Mouse (Mus musculus) spleen, adult 2 months (tissue): Measurements from ENCODE around the gene Cfb. TPM values are rescaled to one million over a fixed set of nuclear protein-coding genes. Genes with fewer than 3 reads are reported as not detected.

ENCODE experiments used
- DNase-seq, 2 experiments: peaks; one replicate each; pipeline versions ENCODE4 v3.0.0 to v3.0.0-alpha.2; 2012 to 2021; ENCODE audit warnings: low spot score in 2 of 2, low read depth in 1 of 2
- H3K27ac ChIP-seq: fragments of 200-500 bp; 2 replicates; pipeline ENCODE4 v1.5.1; 2012; ENCODE audit warnings: low read length, inconsistent platforms; ENCODE audit not compliant: insufficient read depth
- H3K27me3 ChIP-seq: fragments of 200-500 bp; 2 replicates; pipeline ENCODE4 v1.6.1; 2012; ENCODE audit warnings: mild to moderate bottlenecking, moderate library complexity, low read length, inconsistent platforms; ENCODE audit not compliant: control insufficient read depth, insufficient read depth
- H3K36me3 ChIP-seq: fragments of 200-500 bp; 2 replicates; pipeline ENCODE4 v1.6.1; 2012; ENCODE audit warnings: mild to moderate bottlenecking, low read length, inconsistent platforms; ENCODE audit not compliant: control insufficient read depth, insufficient read depth
- H3K4me1 ChIP-seq: fragments of 200-500 bp; 2 replicates; pipeline ENCODE4 v1.6.1; 2011; ENCODE audit warnings: inconsistent platforms; ENCODE audit not compliant: control insufficient read depth, insufficient read depth, insufficient read length
- H3K4me3 ChIP-seq: fragments of 200-500 bp; 2 replicates; pipeline ENCODE4 v1.5.1; 2011; ENCODE audit warnings: mild to moderate bottlenecking, inconsistent platforms; ENCODE audit not compliant: insufficient read depth, insufficient read length; ENCODE audit errors: extremely low read depth
- CTCF ChIP-seq: fragments of 200-500 bp; IDR thresholded peaks from 2 replicates; pipeline ENCODE4 v1.5.1; 2011; ENCODE audit warnings: mild to moderate bottlenecking, inconsistent platforms; ENCODE audit not compliant: insufficient read depth, insufficient read length, insufficient replicate concordance; ENCODE audit errors: extremely low read depth
- POLR2A ChIP-seq: fragments of 200-500 bp; IDR thresholded peaks from 2 replicates; pipeline ENCODE4 v1.6.1; 2011; ENCODE audit warnings: low read depth, low read length, inconsistent platforms
- WGBS: fragments of 180-500 bp; shearing (Covaris S2); methylation state at CpG from one replicate; pipeline ENCODE4 v1.1.7; 2018; 5-methylcytosine and 5-hydroxymethylcytosine counted together
- polyA plus RNA-seq: library from polyadenylated mRNA; depleted of rRNA; stranded (reverse); fragments of >200 nt; gene quantifications from 2 replicates; pipeline ENCODE4 v1.2.3, GENCODE M21; 2012

Gene Cfb
- polyA plus RNA-seq, 1 experiment = 22.8 TPM

- Histone ChIP-seq H3K4me1 (peaks cover 5% of the 10 kb centered on the region; the same call in 1 of the 2 replicates), H3K36me3 (peaks cover 11% of the 10 kb centered on the region), H3K4me3 (peak overlapping the region; percentile 82), H3K27ac (peak overlapping the region; percentile 87), H3K27me3 (no peaks in the 10 kb centered on the region)
- 1% methylated on average over 35 of the region's 45 CpGs for WGBS
- DNase-seq = peak in 1 of 2 experiments; percentile 34
- no peak for TF ChIP-seq POLR2A
- TF ChIP-seq CTCF = no peak
Measured at GRCm38 (mm10) chr17:34899053-34899889, 37.0 kb upstream of the Cfb start.

- Histone ChIP-seq H3K4me1 (peaks cover 5% of the 10 kb centered on the region; the same call in 1 of the 2 replicates), H3K27me3 (no peaks in the 10 kb centered on the region), H3K36me3 (peaks cover 9% of the 10 kb centered on the region), H3K27ac (peak overlapping the region; percentile 92; the same call in 1 of the 2 replicates), H3K4me3 (peak overlapping the region; percentile 82)
- DNase-seq = no peak
- 0% methylated on average over 4 of the region's 47 CpGs for WGBS
- TF ChIP-seq CTCF (no peak), POLR2A (no peak)
Measured at GRCm38 (mm10) chr17:34898706-34899052, 36.4 kb upstream of the Cfb start.

GRCm38 (mm10) chr17:34898160-34898586 is 35.9 kb upstream of the Cfb start, which contains the start of the genes C2 and Ehmt2:
Gene C2 (minus strand): TSS chr17:34898265.
Gene Ehmt2 (plus strand): TSS chr17:34898469.
- Histone ChIP-seq H3K27ac (peak within 1 kb of the TSS; percentile 92), H3K4me3 (peak within 1 kb of the TSS; percentile 82), H3K27me3 (no peaks in the 10 kb centered on the region), H3K4me1 (peaks cover 5% of the 10 kb centered on the region; the same call in 1 of the 2 replicates), H3K36me3 (peaks cover 7% of the 10 kb centered on the region)
- TF ChIP-seq CTCF (no peak), POLR2A (no peak)
- WGBS = 2% methylated on average over 33 of the region's 44 CpGs
- DNase-seq = peak; percentile 28 to 79

GRCm38 (mm10) chr17:34897373-34898159 is 35.2 kb upstream of the Cfb start:
- 0 out of 2 replicates have a peak, but pooled peaks cover 2% of the 10 kb centered on the region for H3K36me3 ChIP-seq
- TF ChIP-seq POLR2A (no peak), CTCF (no peak)
- H3K27me3 ChIP-seq = no peaks in the 10 kb centered on the region
- no peak for DNase-seq
- peak overlapping the region; percentile 92 for H3K27ac ChIP-seq
- peaks cover 5% of the 10 kb centered on the region; the same call in 1 of the 2 replicates for H3K4me1 ChIP-seq
- 23% methylated on average over 10 of the region's 10 CpGs for WGBS
- peak overlapping the region; percentile 82 for H3K4me3 ChIP-seq

GRCm38 (mm10) chr17:34896366-34896765 is 34.0 kb upstream of the Cfb start:
- 0 out of 2 replicates have a peak, but pooled peaks cover 1% of the 10 kb centered on the region for H3K36me3 ChIP-seq
- TF ChIP-seq POLR2A (no peak), CTCF (no peak)
- 57% methylated on average over 17 of the region's 17 CpGs for WGBS

GRCm38 (mm10) chr17:34895724-34896123 is 33.4 kb upstream of the Cfb start:
- Histone ChIP-seq H3K4me1 (peaks cover 5% of the 10 kb centered on the region; the same call in 1 of the 2 replicates), H3K36me3 (no peaks in the 10 kb centered on the region), H3K4me3 (no peak overlapping the region), H3K27ac (no peak overlapping the region), H3K27me3 (no peaks in the 10 kb centered on the region)
- DNase-seq = no peak
- 93% methylated on average over 15 of the region's 15 CpGs for WGBS
- TF ChIP-seq POLR2A (no peak), CTCF (no peak)

More at GRCm38 (mm10) chr17:34896366-34896765, 34.0 kb upstream of the Cfb start:
- Histone ChIP-seq H3K27me3 (no peaks in the 10 kb centered on the region), H3K4me3 (no peak overlapping the region), H3K4me1 (peaks cover 5% of the 10 kb centered on the region; the same call in 1 of the 2 replicates), H3K27ac (no peak overlapping the region)
- peak in 1 of 2 experiments; percentile 33 for DNase-seq
